Mouse (Mus musculus) retina, adult 2 months (tissue): Measurements from ENCODE around the gene Gm11034.
A peak's percentile ranks its signal among the peaks of the same experiment; 100 is the strongest.

Experiments used
- DNase-seq: peaks from one replicate; pipeline ENCODE4 v3.0.0-alpha.2; 2012; ENCODE audit warnings: low read depth, low spot score

The Gm11034 gene

DNA sequence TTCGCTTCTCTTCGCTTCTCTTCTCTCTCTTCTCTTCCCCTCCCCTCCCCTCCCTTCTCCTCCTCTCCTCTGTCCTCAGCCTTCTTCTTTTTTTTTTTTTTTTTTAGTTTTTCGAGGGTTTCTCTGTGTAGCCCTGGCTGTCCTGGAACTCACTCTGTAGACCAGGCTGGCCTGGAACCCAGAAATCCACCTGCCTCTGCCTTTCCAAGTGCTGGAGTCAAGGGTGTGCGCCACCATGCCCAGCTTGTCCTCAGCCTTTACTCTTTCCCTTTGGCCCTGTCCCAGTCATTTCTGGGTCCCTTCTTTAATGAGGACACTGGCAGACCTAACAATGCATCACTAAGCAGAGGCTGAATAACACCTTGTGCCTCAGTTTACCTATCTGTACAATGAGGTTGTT, at the start of gene Gm11034:
Gene Gm11034, minus strand, starts transcription at position 101 of the 400 bp plus-strand sequence.
- DNase-seq: no peak

DNA sequence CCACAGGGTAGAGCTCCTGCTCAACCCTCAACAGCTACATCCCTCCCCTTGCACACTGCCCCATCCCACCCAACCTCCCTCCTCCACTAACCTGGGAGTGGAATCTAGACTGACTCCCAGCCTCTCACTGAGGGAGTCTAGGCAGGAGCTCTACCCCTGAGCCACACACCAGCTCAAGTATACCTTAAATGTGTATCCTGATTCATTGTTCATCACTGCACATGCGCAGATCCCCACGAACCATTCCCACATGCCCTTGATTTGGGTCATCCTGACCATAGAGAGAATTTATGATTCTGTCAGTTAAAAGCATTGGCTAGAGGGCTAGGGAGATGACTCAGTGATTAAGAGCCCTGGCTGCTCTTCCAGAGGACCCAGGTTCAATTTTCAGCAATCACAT, 49.3 kb upstream of the Gm11034 start:
- no peak for DNase-seq

DNA sequence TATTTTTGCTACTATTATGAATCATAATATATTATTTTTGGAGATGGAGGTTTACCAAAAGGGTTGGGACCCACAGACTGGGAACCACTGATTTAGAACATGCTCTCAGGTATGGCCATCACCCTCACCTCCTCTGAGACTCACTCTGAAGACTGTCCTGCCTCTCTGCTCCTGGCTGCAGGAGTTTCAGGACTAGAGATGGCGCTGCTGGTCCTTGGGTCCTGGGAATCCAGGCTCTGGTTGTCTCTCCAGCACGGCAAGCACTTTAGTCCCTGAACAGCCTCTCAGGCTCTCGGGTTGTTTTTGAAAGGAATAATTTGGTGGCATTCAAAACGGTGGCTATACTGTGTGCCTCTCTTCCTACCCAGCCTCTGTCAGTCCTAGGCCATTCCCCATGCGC, 48.4 kb upstream of the Gm11034 start:
- DNase-seq: no peak

DNA sequence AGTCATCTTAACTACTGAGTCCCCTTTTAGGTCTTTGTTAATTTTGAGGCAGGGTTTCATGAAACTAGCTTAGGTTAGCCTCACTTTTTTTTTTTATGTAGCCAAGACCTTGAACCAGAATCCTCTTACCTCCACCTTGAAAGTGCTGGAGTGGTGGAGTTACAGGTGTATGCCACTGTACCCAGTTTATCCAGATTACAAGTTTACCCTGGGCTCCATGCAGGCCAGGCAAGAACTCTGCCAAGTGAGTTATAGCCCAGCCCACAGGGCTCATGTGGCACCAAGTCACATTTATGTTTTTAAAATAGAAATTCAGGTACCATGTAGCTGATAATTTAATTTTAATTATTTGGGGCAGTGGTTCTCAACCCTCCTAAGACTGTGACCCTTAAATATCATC, 48.0 kb upstream of the Gm11034 start:
- DNase-seq: no peak

GRCm38 (mm10) chr8:72261019-72261418, 47.6 kb upstream of the Gm11034 start:
- DNase-seq: peak; percentile 34

GRCm38 (mm10) chr8:72260585-72260984, 47.1 kb upstream of the Gm11034 start:
- DNase-seq: no peak

DNA sequence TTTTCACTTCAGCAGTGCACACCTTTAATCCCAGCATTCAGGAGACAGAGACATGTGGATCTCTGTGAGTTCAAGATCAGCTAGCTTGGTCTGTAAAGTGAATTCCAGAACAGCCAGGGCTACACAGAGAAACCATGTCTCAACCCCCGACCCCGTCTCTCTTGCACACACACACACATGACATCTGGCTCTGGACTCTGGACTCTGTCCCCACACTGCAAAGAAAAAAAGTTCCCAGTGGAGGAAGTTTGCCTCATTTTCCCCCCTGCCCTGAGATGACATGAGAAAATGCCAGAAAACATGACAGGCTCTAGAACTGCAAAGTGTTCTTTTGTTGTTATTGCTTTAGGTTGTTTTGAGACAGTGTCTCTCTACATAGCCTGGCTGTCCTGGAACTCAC, 46.4 kb upstream of the Gm11034 start:
- no peak for DNase-seq

DNA sequence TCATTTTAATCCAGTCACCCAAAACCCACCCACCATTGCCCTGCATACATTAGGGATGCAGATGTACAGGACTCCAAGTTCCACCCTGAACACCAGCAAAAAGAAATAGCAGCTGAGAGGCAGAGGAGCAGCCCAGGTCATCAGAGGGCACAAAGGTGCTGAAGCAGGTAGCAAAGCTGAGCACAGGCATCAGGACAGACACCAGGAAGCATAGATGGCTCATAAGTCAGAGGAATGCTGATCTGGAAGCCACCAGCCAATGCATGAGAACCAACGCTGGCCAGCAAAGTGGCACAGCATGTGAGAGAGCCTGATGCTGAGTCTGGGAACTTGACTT, 44.4 kb upstream of the Gm11034 start:
- DNase-seq: no peak

DNA sequence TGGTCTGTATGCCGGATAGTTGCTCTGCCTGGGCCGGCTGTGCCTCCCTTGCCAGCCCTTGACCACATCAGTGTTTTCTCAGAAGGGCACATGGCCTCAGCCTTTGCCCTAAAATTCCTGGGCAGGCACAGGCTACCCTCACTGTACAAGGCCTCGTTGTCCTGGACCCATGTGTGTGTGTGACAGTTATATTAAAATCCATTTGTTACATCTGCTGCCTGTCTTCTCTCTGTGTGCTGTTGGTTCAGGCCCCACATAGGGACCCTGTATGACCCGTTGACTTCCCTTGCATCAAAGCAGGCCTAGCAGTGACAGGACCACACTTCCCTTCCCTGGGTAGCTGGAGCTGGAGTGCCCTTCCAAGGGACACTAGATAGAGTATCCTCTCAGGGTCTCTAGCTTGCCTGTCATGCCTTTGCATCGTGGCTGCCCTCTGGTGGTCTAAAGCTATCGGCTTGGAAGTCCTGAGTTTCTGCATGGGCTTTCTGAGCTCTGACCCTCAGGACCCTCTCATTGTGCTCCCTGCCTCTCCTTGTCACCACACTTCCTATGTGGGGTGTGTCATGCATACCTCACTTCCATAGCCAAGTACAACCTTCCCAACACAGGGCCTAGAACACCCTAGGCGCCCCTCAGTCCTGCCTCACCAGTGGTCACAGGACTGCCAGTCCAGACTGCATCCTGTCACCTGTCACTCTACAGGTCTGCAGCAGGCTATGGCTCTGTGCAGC, 43.9 kb upstream of the Gm11034 start:
- no peak for DNase-seq

- DNase-seq: no peak
Observed at GRCm38 (mm10) chr8:72244610-72245009, 31.2 kb upstream of the Gm11034 start.

- no peak for DNase-seq
Observed at GRCm38 (mm10) chr8:72242226-72242625, 28.8 kb upstream of the Gm11034 start.

GRCm38 (mm10) chr8:72240951-72241350, 27.5 kb upstream of the Gm11034 start:
- DNase-seq: no peak

DNA sequence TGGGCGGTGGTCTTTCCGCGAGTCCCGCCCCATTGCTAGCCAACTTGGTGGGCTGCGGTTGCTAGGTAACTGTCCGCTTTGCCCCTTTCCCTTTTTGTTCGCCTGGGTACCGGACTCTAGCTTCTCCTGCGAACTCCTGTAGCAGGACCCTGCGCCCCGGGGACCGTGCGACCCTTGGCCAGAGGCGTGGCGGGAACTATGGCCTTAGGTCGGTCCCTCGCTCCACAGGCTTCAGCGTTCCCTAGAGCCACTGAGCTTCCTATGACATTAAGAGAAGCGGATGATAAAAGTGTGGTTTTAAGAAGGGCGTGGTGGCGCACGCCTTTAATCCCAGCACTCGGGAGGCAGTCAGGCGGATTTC, 26.9 kb upstream of the Gm11034 start:
- DNase-seq: no peak

DNA sequence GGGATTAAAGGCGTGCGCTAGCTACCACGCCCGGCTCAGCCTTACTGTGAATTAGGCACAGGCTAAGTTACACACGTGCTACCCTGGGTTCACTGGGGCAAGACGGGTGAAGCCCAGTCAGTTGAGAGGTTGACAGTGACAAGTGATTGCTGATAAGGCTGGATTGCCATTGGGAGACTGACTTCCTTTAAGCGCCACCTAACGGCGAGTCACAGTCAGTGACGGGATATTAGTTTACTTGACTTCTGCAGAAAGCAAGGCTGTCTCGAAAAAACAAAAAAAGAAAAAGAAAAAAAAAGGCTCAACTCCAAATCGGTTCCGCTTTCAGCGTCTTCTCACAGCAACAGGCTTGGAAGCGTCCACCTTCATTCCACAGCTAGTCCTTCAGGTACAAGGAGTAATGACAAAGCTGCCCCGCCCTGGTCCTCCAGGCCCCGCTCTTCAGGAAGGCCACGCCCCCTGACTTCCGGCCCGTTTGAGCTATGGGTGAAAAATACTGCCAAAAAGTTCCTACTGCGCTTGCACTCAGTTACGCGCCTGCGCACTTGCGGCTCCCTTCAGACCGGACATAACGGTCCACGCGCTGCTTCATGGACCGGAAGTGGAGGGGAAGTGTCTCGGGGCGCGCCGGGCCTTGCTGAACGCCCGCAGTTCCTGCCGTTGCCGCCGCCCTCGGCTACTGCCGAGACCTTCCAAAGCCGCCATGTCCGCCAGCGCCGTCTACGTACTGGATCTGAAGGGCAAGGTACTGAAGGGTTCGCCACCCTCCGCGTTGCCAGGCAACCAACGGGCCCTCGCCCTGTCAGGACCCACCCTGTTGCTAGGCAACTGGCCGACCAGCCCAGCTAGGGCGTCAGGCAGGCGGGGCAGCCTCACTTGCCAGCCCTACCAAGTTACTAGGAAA, 26.3 kb upstream of the Gm11034 start, which contains the start of gene Ap1m1:
Gene Ap1m1, plus strand, starts transcription at position 520 of the 904 bp plus-strand sequence.
- DNase-seq: peak; percentile 99

GRCm38 (mm10) chr8:72222656-72223055, 9.2 kb upstream of the Gm11034 start:
- DNase-seq: no peak

DNA sequence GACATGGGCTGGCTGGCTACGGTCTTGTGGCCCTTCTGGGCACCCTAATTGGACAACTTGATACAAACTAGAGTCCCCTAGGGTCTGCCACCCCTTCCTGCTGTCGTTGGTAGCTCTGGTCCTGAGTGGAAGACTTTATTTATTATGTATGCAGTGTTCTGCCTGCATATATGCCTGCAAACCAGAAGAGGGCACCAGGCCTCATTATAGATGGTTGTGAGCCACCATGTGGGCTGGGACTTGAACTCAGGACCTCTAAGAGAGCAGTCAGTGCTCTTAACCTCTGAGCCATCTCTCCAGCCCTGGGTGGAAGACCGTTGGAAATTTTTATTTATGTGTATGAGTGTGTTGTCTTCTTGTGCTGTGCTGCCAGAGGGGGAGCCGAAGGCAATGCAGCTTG, 7.3 kb upstream of the Gm11034 start:
- no peak for DNase-seq

DNA sequence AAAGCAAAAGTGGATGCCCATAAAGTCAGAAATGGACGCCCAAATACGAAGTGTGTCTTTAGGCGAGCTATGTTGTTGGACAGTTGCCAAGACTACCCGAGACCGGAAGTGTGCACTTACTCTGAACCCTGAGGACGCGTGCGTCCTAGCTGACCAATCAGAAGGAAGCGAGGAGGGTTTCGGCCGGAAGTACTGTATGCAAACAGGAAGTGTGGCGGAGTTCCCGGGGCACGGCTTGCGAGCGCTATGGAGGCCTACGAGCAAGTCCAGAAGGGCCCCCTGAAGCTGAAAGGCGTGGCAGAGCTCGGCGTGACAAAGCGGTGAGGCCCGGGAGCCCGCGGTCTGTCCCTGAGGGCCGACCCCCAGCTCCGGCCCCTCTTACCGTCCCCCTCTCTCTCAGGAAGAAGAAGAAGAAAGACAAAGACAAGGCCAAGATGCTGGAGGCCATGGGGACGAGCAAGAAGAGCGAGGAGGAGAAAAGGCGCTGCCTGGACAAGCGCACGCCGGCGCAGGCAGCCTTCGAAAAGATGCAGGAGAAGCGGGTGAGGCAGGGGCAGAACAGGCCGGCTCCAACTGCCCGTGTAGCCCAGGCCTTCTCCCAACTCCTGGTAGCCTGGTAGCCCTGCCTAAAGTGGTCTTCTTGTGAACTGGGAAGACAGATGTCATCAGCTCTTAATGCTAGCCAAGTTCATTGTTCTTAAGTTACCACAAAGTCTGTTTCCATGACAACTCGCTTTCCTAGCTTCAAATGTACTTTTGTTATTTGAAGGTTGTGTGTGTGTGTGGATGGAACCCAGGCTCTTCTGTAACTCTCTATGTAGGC, 6.3 kb upstream of the Gm11034 start, which contains the start of gene Fam32a:
Gene Fam32a, plus strand, starts transcription at position 190 of the 823 bp plus-strand sequence.
- DNase-seq: peak; percentile 90

- no peak for DNase-seq
Observed at GRCm38 (mm10) chr8:72218781-72219540, 5.5 kb upstream of the Gm11034 start.

GRCm38 (mm10) chr8:72215871-72216270, 2.4 kb upstream of the Gm11034 start:
- no peak for DNase-seq

GRCm38 (mm10) chr8:72215060-72215459, 1.6 kb upstream of the Gm11034 start:
- no peak for DNase-seq

- no peak for DNase-seq
Observed at GRCm38 (mm10) chr8:72212751-72213150, 685 bp downstream of the Gm11034 start, which contains the start of gene Cib3. Gene Cib3, minus strand, starts transcription at chr8:72212837.
